Mouse (Mus musculus) erythroblast, embryonic 14.5 days (primary cell): ENCODE measurements around the gene Usp27x.

Experiments
- GATA1 ChIP-seq: IDR thresholded peaks from 2 replicates; pipeline ENCODE4 v1.6.1; 2012; ENCODE audit warnings: low read length, inconsistent platforms, mixed read lengths
- TAL1 ChIP-seq: IDR thresholded peaks from 3 replicates; pipeline ENCODE4 v1.6.1; 2012; ENCODE audit warnings: low read length, inconsistent platforms, mixed read lengths

DNA sequence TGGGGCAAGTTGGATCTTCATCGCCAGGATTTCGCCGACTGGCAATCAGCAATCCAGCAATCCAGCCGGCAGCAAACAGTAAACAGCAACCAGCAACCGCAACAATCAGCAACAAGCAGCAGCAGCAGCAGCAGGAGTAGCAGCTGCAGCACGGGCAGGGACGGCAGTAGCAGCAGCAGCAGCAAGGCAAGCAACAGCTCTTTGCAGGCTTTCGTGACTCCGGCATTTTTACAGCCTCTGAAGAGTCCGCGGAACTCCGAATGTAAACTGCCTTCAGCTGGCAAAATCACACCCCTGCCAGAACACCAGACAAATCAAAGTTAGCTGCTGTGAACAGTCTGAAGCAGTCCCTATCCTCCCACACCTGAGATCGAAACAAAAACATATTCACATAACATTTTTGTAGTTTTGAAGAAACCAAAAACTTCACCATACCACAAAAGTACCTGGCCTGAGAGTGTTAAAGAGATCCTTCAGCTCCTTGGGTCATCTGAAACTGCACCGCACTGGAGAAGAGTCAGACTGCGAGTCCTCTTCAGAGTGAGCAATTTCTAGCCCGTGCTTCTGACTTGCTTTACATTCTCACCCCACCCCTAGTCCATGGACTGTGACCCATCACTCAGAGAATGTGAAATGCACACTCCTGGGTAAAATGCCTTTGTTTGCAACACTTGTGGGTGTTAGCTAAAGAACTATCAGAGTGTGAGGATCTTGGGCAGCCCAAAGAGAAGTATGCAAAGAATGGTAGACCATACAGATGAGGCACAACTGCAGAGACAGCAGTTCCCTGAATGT lies 36.8 kb upstream of the Usp27x start:
- TF ChIP-seq TAL1 (no peak), GATA1 (no peak)
